Mouse (Mus musculus): ENCODE measurements around the gene Mxi1. TPM values are rescaled to one million over a fixed set of nuclear protein-coding genes. Genes with fewer than 3 reads are reported as not detected.
A peak's percentile ranks its signal among the peaks of the same experiment; 100 is the strongest.

The Mxi1 gene
- 16.0 and 16.1 TPM in 2 replicates for total RNA-seq (2014; rRNA removed)
- polyA plus RNA-seq (2012; rRNA removed): 11.8 and 15.7 TPM in 2 replicates

- Histone ChIP-seq H3K4me1 (ENCODE audit: control insufficient read depth, insufficient read depth, low read length) (no peaks in the 10 kb centered on the region), H3K79me2 (ENCODE audit: control insufficient read depth, insufficient read depth, low read length) (peaks cover 4% of the 10 kb centered on the region; the same call in 1 of the 2 replicates), H3K4me3 (ENCODE audit: insufficient read depth, low read depth, low read length) (peak within 1 kb of the TSS; percentile 89), H3K27ac (replicated peaks; ENCODE audit: insufficient read depth, low read depth, low read length) (peak within 1 kb of the TSS; percentile 6), H3K9ac (ENCODE audit: low read depth, low read length) (peak within 1 kb of the TSS; percentile 84), H3K36me3 (ENCODE audit: control insufficient read depth, insufficient read depth, low read length) (no peaks in the 10 kb centered on the region), H3K27me3 (ENCODE audit: control insufficient read depth, insufficient read depth, low read length) (no peaks in the 10 kb centered on the region)
- DNase-seq (ENCODE audit: extremely low read depth, low read depth, low spot score): peak; percentile 74
- WGBS: under 1% methylated on average over 38 of the region's 38 CpGs
- TF ChIP-seq POLR2A (IDR thresholded peaks at IDR 0.05; ENCODE audit: extremely low read depth, insufficient read depth, low read length): peak; percentile 57; the same call in 1 of the 2 replicates
- peak; percentile 38 for TF ChIP-seq CTCF (IDR thresholded peaks at IDR 0.05; ENCODE audit: low read depth, low read length)
These were observed at the start of gene Mxi1 for GRCm38 (mm10) chr19:53310348-53310747. Mxi1 (plus strand) TSS chr19:53310518.

GRCm38 (mm10) chr19:53260828-53261227 lies 49.5 kb upstream of the Mxi1 start:
- Histone ChIP-seq H3K4me1 (ENCODE audit: control insufficient read depth, insufficient read depth, low read length) (no peaks in the 10 kb centered on the region), H3K4me3 (ENCODE audit: insufficient read depth, low read depth, low read length) (no peak overlapping the region), H3K27ac (replicated peaks; ENCODE audit: insufficient read depth, low read depth, low read length) (no peak overlapping the region), H3K79me2 (ENCODE audit: control insufficient read depth, insufficient read depth, low read length) (no peaks in the 10 kb centered on the region), H3K27me3 (ENCODE audit: control insufficient read depth, insufficient read depth, low read length) (no peaks in the 10 kb centered on the region), H3K9ac (ENCODE audit: low read depth, low read length) (no peak overlapping the region), H3K36me3 (ENCODE audit: control insufficient read depth, insufficient read depth, low read length) (no peaks in the 10 kb centered on the region)
- TF ChIP-seq POLR2A (IDR thresholded peaks at IDR 0.05; ENCODE audit: extremely low read depth, insufficient read depth, low read length) (no peak), CTCF (IDR thresholded peaks at IDR 0.05; ENCODE audit: low read depth, low read length) (no peak)
- DNase-seq (ENCODE audit: extremely low read depth, low read depth, low spot score): no peak
- WGBS: 95% methylated on average over 4 of the region's 4 CpGs

- TF ChIP-seq POLR2A (IDR thresholded peaks at IDR 0.05; ENCODE audit: extremely low read depth, insufficient read depth, low read length) (no peak), CTCF (IDR thresholded peaks at IDR 0.05; ENCODE audit: low read depth, low read length) (no peak)
- Histone ChIP-seq H3K36me3 (ENCODE audit: control insufficient read depth, insufficient read depth, low read length) (no peaks in the 10 kb centered on the region), H3K27me3 (ENCODE audit: control insufficient read depth, insufficient read depth, low read length) (no peaks in the 10 kb centered on the region), H3K4me3 (ENCODE audit: insufficient read depth, low read depth, low read length) (no peak overlapping the region), H3K9ac (ENCODE audit: low read depth, low read length) (no peak overlapping the region), H3K4me1 (ENCODE audit: control insufficient read depth, insufficient read depth, low read length) (no peaks in the 10 kb centered on the region), H3K79me2 (ENCODE audit: control insufficient read depth, insufficient read depth, low read length) (no peaks in the 10 kb centered on the region), H3K27ac (replicated peaks; ENCODE audit: insufficient read depth, low read depth, low read length) (no peak overlapping the region)
- DNase-seq (ENCODE audit: extremely low read depth, low read depth, low spot score): no peak
- 86% methylated on average over 7 of the region's 7 CpGs for WGBS
These were observed 48.3 kb upstream of the Mxi1 start for GRCm38 (mm10) chr19:53262061-53262460.

- no peaks in the 10 kb centered on the region for H3K27me3 ChIP-seq (ENCODE audit: control insufficient read depth, insufficient read depth, low read length)
- 47% methylated on average over 23 of the region's 23 CpGs for WGBS
- no peaks in the 10 kb centered on the region for H3K4me1 ChIP-seq (ENCODE audit: control insufficient read depth, insufficient read depth, low read length)
- no peak overlapping the region for H3K9ac ChIP-seq (ENCODE audit: low read depth, low read length)
- TF ChIP-seq POLR2A (IDR thresholded peaks at IDR 0.05; ENCODE audit: extremely low read depth, insufficient read depth, low read length) (no peak), CTCF (IDR thresholded peaks at IDR 0.05; ENCODE audit: low read depth, low read length) (no peak)
- no peak for DNase-seq (ENCODE audit: extremely low read depth, low read depth, low spot score)
- no peak overlapping the region for H3K4me3 ChIP-seq (ENCODE audit: insufficient read depth, low read depth, low read length)
- H3K36me3 ChIP-seq (ENCODE audit: control insufficient read depth, insufficient read depth, low read length): no peaks in the 10 kb centered on the region
- H3K79me2 ChIP-seq (ENCODE audit: control insufficient read depth, insufficient read depth, low read length): no peaks in the 10 kb centered on the region
- H3K27ac ChIP-seq (replicated peaks; ENCODE audit: insufficient read depth, low read depth, low read length): no peak overlapping the region
These were observed 46.2 kb upstream of the Mxi1 start for GRCm38 (mm10) chr19:53263859-53264733.

GRCm38 (mm10) chr19:53264821-53265727 lies 45.2 kb upstream of the Mxi1 start:
- no peak for DNase-seq (ENCODE audit: extremely low read depth, low read depth, low spot score)
- 76% methylated on average over 12 of the region's 12 CpGs for WGBS
- Histone ChIP-seq H3K4me1 (ENCODE audit: control insufficient read depth, insufficient read depth, low read length) (no peaks in the 10 kb centered on the region), H3K9ac (ENCODE audit: low read depth, low read length) (no peak overlapping the region), H3K4me3 (ENCODE audit: insufficient read depth, low read depth, low read length) (no peak overlapping the region), H3K36me3 (ENCODE audit: control insufficient read depth, insufficient read depth, low read length) (no peaks in the 10 kb centered on the region), H3K27me3 (ENCODE audit: control insufficient read depth, insufficient read depth, low read length) (no peaks in the 10 kb centered on the region), H3K79me2 (ENCODE audit: control insufficient read depth, insufficient read depth, low read length) (no peaks in the 10 kb centered on the region), H3K27ac (replicated peaks; ENCODE audit: insufficient read depth, low read depth, low read length) (no peak overlapping the region)
- TF ChIP-seq POLR2A (IDR thresholded peaks at IDR 0.05; ENCODE audit: extremely low read depth, insufficient read depth, low read length) (no peak), CTCF (IDR thresholded peaks at IDR 0.05; ENCODE audit: low read depth, low read length) (no peak)
